Mouse (Mus musculus) brain, embryonic 14.5 days (tissue): ENCODE results near the gene Tbc1d22a.

ENCODE experiments used
- CTCF ChIP-seq: fragments of 200-500 bp; IDR thresholded peaks from 2 replicates; pipeline ENCODE4 v1.5.1; 2012; ENCODE audit warnings: inconsistent platforms, mild to moderate bottlenecking, moderate library complexity, borderline replicate concordance; ENCODE audit not compliant: insufficient read depth, insufficient read length; ENCODE audit errors: extremely low read depth
- POLR2A ChIP-seq: fragments of 200-500 bp; IDR thresholded peaks from 2 replicates; pipeline ENCODE4 v1.6.1; 2012; ENCODE audit warnings: mild to moderate bottlenecking, inconsistent platforms, borderline replicate concordance; ENCODE audit not compliant: poor library complexity, insufficient read depth, insufficient read length, severe bottlenecking; ENCODE audit errors: extremely low read depth

- TF ChIP-seq POLR2A (no peak), CTCF (no peak)
Observed at GRCm38 (mm10) chr15:86309213-86309829, 95.1 kb downstream of the Tbc1d22a start.
